Mouse (Mus musculus) brain, embryonic 14.5 days (tissue): ENCODE measurements around the gene Nudt3.

Experiments
- CTCF ChIP-seq: fragments of 200-500 bp; IDR thresholded peaks from 2 replicates; pipeline ENCODE4 v1.5.1; 2012; ENCODE audit warnings: inconsistent platforms, mild to moderate bottlenecking, moderate library complexity, borderline replicate concordance; ENCODE audit not compliant: insufficient read depth, insufficient read length; ENCODE audit errors: extremely low read depth
- POLR2A ChIP-seq: fragments of 200-500 bp; IDR thresholded peaks from 2 replicates; pipeline ENCODE4 v1.6.1; 2012; ENCODE audit warnings: mild to moderate bottlenecking, inconsistent platforms, borderline replicate concordance; ENCODE audit not compliant: poor library complexity, insufficient read depth, insufficient read length, severe bottlenecking; ENCODE audit errors: extremely low read depth

DNA sequence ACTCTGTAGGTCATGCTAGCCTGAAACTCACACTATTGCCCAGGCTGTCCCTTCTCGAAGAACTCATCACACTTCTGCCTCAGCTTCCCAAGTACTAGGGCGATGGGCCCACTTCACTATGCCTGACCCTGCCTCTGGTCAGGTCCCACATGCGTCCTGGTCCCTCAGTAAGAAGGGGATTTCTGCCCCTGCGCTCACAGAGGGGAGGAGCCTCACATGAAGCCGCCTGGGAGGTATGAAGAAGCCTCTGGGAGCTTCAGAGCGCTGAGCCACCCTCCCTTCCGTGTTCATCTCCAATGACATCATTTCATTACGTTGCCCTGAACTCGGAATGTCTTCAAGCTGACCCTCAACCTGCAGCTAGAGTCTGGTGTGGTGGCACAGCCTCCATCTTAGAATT lies 20.5 kb upstream of the Nudt3 start:
- no peak for TF ChIP-seq CTCF
- no peak for TF ChIP-seq POLR2A
